Mouse (Mus musculus) cerebellum, adult 2 months (tissue): ENCODE data around the gene Tti1.

Experiments
- CTCF ChIP-seq: fragments of 200-500 bp; IDR thresholded peaks from 2 replicates; pipeline ENCODE4 v1.5.1; 2011; ENCODE audit warnings: low read depth, mild to moderate bottlenecking, control low read depth, low read length, moderate library complexity, borderline replicate concordance; ENCODE audit not compliant: insufficient read depth
- POLR2A ChIP-seq: fragments of 200-500 bp; IDR thresholded peaks from 2 replicates; pipeline ENCODE4 v1.6.1; 2011; ENCODE audit warnings: low read length, control low read depth, borderline replicate concordance; ENCODE audit not compliant: insufficient read depth

DNA sequence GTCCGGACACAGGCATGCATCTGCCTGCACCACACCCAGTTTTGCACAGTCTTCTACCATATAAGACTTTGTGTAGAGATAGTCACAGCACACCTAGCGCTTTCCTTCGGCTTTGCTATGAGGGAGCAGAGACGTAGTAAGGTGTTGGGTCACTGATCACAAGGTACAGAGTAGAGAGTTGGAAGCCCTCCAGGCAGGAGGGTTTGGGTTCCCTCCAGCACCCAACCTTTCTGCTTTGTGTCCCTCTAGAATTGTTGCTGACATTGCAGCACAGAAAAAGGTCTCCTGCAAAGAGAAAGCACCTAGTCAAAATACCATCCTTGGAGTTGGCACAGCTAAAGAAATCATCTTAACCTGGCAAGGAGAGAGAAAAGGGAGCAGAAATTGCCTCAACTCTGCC lies 35.7 kb downstream of the Tti1 start:
- TF ChIP-seq CTCF: no peak
- no peak for TF ChIP-seq POLR2A
